Mouse (Mus musculus) stomach, embryonic 15.5 days (tissue): ENCODE measurements at regions not wholly inside any gene's neighbourhood (a gene's known extent, or its start where the extent isn't known, plus 50 kb on each side); places are given as distances from the start of the nearest gene placed in this dataset.

Experiments used
- ATAC-seq: fragments of 200-750 bp; cut with Nextera tagmentation; 2 replicates; pipeline ENCODE4 v1.8.0; 2017; ENCODE audit warnings: low read depth, moderate number of reproducible peaks, moderate TSS enrichment; ENCODE audit not compliant: insufficient read depth, low FRiP score
- H3K27ac ChIP-seq: fragments of 300-500 bp; sonication (generic); 2 replicates; pipeline ENCODE4 v1.5.1; 2015; ENCODE audit warnings: mild to moderate bottlenecking, inconsistent platforms
- H3K27me3 ChIP-seq: fragments of 300-500 bp; sonication (generic); replicated peaks from 2 replicates; pipeline ENCODE4 v1.6.1; 2015; ENCODE audit warnings: inconsistent platforms
- H3K36me3 ChIP-seq: fragments of 300-500 bp; sonication (generic); 2 replicates; pipeline ENCODE4 v1.6.1; 2015; ENCODE audit warnings: inconsistent platforms
- H3K4me1 ChIP-seq: fragments of 300-500 bp; sonication (generic); 2 replicates; pipeline ENCODE4 v1.6.1; 2015; ENCODE audit warnings: inconsistent platforms
- H3K4me2 ChIP-seq: fragments of 300-500 bp; sonication (generic); 2 replicates; pipeline ENCODE4 v1.6.1; 2015; ENCODE audit warnings: mild to moderate bottlenecking, inconsistent platforms
- H3K4me3 ChIP-seq: fragments of 300-500 bp; sonication (generic); replicated peaks from 2 replicates; pipeline ENCODE4 v1.5.1; 2015; ENCODE audit warnings: inconsistent platforms
- H3K9ac ChIP-seq: fragments of 300-500 bp; sonication (generic); 2 replicates; pipeline ENCODE4 v1.6.1; 2015; ENCODE audit warnings: inconsistent platforms
- H3K9me3 ChIP-seq: fragments of 300-500 bp; sonication (generic); 2 replicates; pipeline ENCODE4 v1.6.1; 2016; ENCODE audit warnings: inconsistent platforms
- WGBS: fragments of 180-500 bp; shearing (Covaris S2); methylation state at CpG from one replicate; pipeline ENCODE4 v1.1.7; 2015; 5-methylcytosine and 5-hydroxymethylcytosine counted together

DNA sequence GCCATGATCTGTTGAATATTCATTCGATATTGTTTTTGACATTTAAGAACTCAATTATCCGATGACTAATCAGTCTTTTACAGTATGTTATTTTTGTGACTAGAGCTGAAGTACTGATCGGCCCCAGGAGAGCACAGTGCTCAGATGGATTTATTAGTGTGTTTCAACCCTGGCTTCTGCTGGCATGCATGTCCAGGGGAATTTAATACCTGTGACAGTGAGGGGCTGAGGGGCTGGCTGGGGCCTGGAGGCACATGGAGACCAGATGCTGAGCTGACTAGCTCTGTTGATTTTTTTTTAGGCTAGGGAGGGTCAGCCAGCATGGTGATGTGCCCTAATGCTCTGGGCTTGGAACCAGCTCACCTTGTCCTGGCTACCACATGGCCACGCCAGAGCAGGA lies 199.2 kb upstream of the Nxpe4 start:
- no peak overlapping the region for H3K9ac ChIP-seq
- no peak overlapping the region for H3K27ac ChIP-seq
- no peaks in the 10 kb centered on the region for H3K9me3 ChIP-seq
- no peak overlapping the region for H3K4me2 ChIP-seq
- H3K4me3 ChIP-seq: no peak overlapping the region
- WGBS: 74% methylated on average over 4 of the region's 4 CpGs
- ATAC-seq: no peak
- H3K27me3 ChIP-seq: no peaks in the 10 kb centered on the region
- H3K36me3 ChIP-seq: no peaks in the 10 kb centered on the region
- H3K4me1 ChIP-seq: no peaks in the 10 kb centered on the region

GRCm38 (mm10) chr9:47973130-47973529 lies 188.7 kb upstream of the Nxpe4 start:
- H3K27ac ChIP-seq: no peak overlapping the region
- WGBS: 33% methylated on average over 12 of the region's 12 CpGs
- ATAC-seq: no peak
- H3K9me3 ChIP-seq: no peaks in the 10 kb centered on the region
- no peak overlapping the region for H3K4me3 ChIP-seq
- H3K9ac ChIP-seq: no peak overlapping the region
- no peak overlapping the region for H3K4me2 ChIP-seq
- H3K4me1 ChIP-seq: no peaks in the 10 kb centered on the region; the same call in 1 of the 2 replicates
- H3K27me3 ChIP-seq: no peaks in the 10 kb centered on the region
- H3K36me3 ChIP-seq: no peaks in the 10 kb centered on the region

DNA sequence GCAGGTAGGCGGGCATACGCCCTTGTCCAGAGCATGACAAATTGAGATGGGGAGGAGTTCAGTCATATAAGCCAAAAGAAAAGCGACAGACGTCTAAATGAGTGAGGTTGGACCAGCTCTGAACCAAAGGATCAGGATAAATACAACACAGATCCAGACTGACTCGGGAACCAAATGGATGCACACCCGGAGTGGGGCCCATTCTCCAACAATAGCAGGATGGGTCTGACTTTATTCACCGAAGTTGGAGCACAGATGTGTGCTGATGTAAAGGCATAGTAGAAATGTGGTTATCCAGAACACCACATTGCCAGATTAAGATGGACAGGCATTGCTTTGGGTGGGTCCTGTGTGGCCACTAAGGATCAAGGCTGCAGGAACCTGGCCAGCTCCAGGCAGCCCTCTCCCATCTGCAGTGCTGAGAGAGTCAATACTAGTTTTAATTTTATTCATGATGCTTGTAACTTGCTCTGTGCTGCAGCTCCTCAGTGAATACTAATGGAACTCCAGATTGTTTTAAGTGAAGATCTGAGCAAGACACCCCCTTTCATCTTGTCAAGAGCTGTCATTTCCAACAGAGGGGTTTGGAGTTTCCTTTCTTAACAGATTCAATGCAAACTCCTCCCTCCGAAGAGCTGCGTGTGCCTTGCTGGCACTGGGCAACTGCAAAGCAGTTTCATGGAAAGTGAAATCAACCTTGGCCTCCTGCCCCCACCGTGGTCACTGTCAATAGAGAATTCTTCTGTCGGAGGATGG lies 176.3 kb upstream of the Nxpe4 start:
- Histone ChIP-seq H3K27ac (no peak overlapping the region), H3K27me3 (no peaks in the 10 kb centered on the region), H3K9ac (no peak overlapping the region), H3K4me3 (no peak overlapping the region), H3K4me2 (no peak overlapping the region), H3K36me3 (no peaks in the 10 kb centered on the region), H3K4me1 (no peaks in the 10 kb centered on the region), H3K9me3 (no peaks in the 10 kb centered on the region)
- WGBS: 72% methylated on average over 11 of the region's 11 CpGs
- ATAC-seq: no peak

DNA sequence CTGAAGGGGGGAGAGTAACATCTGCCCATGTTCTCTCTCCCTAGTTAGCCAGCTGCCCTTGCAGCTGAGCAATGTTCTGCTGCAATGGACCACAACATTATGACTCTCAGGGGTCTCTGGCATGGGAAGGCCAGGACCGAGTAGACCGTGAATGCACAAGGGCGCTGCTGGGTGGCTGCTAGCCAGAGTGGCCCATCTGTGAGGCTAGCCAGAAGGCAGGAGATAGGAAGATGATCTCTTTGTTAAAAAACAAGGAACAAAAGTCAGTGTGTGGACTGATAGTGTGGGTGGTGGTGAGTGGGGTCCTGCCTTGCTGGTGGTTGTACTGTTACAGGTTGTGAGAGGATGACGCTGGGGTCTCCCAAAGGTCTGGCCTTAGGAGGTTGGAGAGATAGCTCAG lies 174.6 kb upstream of the Nxpe4 start:
- no peak overlapping the region for H3K4me2 ChIP-seq
- 100% methylated on average over 4 of the region's 4 CpGs for WGBS
- H3K4me1 ChIP-seq: no peaks in the 10 kb centered on the region
- no peaks in the 10 kb centered on the region for H3K9me3 ChIP-seq
- no peak overlapping the region for H3K4me3 ChIP-seq
- no peaks in the 10 kb centered on the region for H3K27me3 ChIP-seq
- no peak for ATAC-seq
- no peak overlapping the region for H3K9ac ChIP-seq
- H3K36me3 ChIP-seq: no peaks in the 10 kb centered on the region
- no peak overlapping the region for H3K27ac ChIP-seq

DNA sequence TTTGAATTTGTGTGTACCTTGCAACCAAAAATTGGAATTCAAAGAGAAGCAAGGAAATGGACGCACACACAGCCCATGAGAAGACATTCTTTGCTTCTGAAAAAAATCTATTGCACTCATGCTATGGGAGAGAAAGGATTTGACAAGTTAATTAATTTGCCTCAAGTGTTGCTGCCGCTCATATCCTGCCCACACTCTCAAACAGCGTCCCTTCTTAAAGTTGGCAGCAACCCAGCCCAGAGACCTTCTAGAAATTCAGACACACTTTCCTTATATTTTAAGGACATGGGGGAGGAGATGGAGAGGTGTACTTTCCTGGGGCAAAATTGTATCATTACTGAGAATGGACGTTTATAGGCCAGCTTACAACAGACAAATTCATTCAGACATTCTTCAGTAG lies 167.2 kb upstream of the Nxpe4 start:
- ATAC-seq: no peak

DNA sequence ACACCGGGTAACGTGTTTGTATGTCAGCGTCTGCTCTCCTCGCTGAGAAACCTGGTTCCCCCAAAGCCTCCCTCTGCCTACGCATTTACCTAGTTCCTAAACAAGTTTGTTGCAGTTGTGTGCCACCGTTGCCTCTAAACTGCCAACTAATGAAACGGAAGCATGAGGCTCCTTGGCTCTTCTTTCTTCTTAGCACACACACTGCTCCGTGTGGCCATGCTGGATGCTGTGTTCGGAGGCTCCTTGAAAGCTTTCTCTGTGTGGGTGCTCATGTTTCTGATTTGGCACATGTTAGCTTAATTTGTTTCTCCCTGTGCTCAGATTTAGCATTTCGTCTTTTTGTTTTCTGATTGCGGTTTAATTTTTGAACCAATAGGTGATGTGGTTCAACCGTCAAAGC lies 162.2 kb upstream of the Nxpe4 start:
- Histone ChIP-seq H3K27ac (no peak overlapping the region), H3K9me3 (no peaks in the 10 kb centered on the region), H3K4me3 (no peak overlapping the region), H3K4me2 (no peak overlapping the region), H3K27me3 (no peaks in the 10 kb centered on the region), H3K4me1 (no peaks in the 10 kb centered on the region), H3K9ac (no peak overlapping the region), H3K36me3 (no peaks in the 10 kb centered on the region)
- 91% methylated on average over 12 of the region's 12 CpGs for WGBS
- ATAC-seq: no peak

More for the DNA sequence above, 167.2 kb upstream of the Nxpe4 start:
- 48% methylated on average over 4 of the region's 4 CpGs for WGBS
- H3K27me3 ChIP-seq: no peaks in the 10 kb centered on the region
- H3K36me3 ChIP-seq: no peaks in the 10 kb centered on the region
- H3K4me1 ChIP-seq: no peaks in the 10 kb centered on the region
- no peaks in the 10 kb centered on the region for H3K9me3 ChIP-seq
- no peak overlapping the region for H3K4me2 ChIP-seq
- H3K4me3 ChIP-seq: no peak overlapping the region
- no peak overlapping the region for H3K9ac ChIP-seq
- H3K27ac ChIP-seq: no peak overlapping the region

GRCm38 (mm10) chr9:48029021-48029420 lies 132.8 kb upstream of the Nxpe4 start:
- 84% methylated on average over 3 of the region's 3 CpGs for WGBS
- ATAC-seq: no peak

GRCm38 (mm10) chr9:48030839-48031238 lies 131.0 kb upstream of the Nxpe4 start:
- Histone ChIP-seq H3K4me1 (no peaks in the 10 kb centered on the region), H3K27ac (no peak overlapping the region), H3K36me3 (no peaks in the 10 kb centered on the region), H3K4me3 (no peak overlapping the region), H3K9me3 (no peaks in the 10 kb centered on the region), H3K4me2 (no peak overlapping the region), H3K9ac (no peak overlapping the region), H3K27me3 (no peaks in the 10 kb centered on the region)
- 90% methylated on average over 3 of the region's 3 CpGs for WGBS
- no peak for ATAC-seq

More at GRCm38 (mm10) chr9:48029021-48029420, 132.8 kb upstream of the Nxpe4 start:
- H3K4me2 ChIP-seq: no peak overlapping the region
- no peak overlapping the region for H3K9ac ChIP-seq
- H3K9me3 ChIP-seq: no peaks in the 10 kb centered on the region
- no peaks in the 10 kb centered on the region for H3K27me3 ChIP-seq
- no peaks in the 10 kb centered on the region for H3K4me1 ChIP-seq
- no peak overlapping the region for H3K27ac ChIP-seq
- H3K4me3 ChIP-seq: no peak overlapping the region
- H3K36me3 ChIP-seq: no peaks in the 10 kb centered on the region

DNA sequence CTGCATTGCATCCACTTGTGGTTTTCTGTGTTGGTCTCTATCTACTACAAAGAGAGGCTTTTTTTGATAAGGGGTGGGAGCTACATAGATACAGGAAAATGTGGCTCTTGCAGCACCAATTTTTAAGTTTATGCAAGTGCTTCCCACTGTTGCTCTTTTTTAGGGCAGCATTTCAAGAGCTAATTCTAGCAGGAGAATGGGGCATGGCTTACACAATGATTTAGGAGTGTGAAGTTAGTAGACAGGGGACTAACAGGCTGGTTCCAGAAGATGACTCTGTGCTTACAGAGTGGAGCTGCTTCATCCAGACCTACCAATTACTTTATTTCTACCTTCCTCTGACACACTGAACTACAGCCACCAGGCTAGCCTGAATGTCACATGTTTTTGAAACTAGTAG lies 125.9 kb upstream of the Nxpe4 start:
- Histone ChIP-seq H3K4me1 (no peaks in the 10 kb centered on the region), H3K4me3 (no peak overlapping the region), H3K27me3 (no peaks in the 10 kb centered on the region), H3K9me3 (no peaks in the 10 kb centered on the region), H3K36me3 (no peaks in the 10 kb centered on the region), H3K9ac (no peak overlapping the region), H3K4me2 (no peak overlapping the region), H3K27ac (no peak overlapping the region)
- no peak for ATAC-seq

- H3K9ac ChIP-seq: no peak overlapping the region
- H3K9me3 ChIP-seq: no peaks in the 10 kb centered on the region
Observed at GRCm38 (mm10) chr9:48044826-48045225, 117.0 kb upstream of the Nxpe4 start.

GRCm38 (mm10) chr9:48047846-48048245 lies 114.0 kb upstream of the Nxpe4 start:
- ATAC-seq: no peak
- Histone ChIP-seq H3K27me3 (no peaks in the 10 kb centered on the region), H3K4me2 (no peak overlapping the region), H3K4me3 (no peak overlapping the region), H3K9ac (no peak overlapping the region), H3K4me1 (no peaks in the 10 kb centered on the region), H3K27ac (no peak overlapping the region), H3K9me3 (no peaks in the 10 kb centered on the region), H3K36me3 (no peaks in the 10 kb centered on the region)
- WGBS: 76% methylated on average over 4 of the region's 4 CpGs

More at GRCm38 (mm10) chr9:48044826-48045225, 117.0 kb upstream of the Nxpe4 start:
- H3K4me1 ChIP-seq: no peaks in the 10 kb centered on the region
- ATAC-seq: no peak
- no peaks in the 10 kb centered on the region for H3K36me3 ChIP-seq
- H3K4me2 ChIP-seq: no peak overlapping the region
- no peaks in the 10 kb centered on the region for H3K27me3 ChIP-seq
- no peak overlapping the region for H3K27ac ChIP-seq
- H3K4me3 ChIP-seq: no peak overlapping the region

DNA sequence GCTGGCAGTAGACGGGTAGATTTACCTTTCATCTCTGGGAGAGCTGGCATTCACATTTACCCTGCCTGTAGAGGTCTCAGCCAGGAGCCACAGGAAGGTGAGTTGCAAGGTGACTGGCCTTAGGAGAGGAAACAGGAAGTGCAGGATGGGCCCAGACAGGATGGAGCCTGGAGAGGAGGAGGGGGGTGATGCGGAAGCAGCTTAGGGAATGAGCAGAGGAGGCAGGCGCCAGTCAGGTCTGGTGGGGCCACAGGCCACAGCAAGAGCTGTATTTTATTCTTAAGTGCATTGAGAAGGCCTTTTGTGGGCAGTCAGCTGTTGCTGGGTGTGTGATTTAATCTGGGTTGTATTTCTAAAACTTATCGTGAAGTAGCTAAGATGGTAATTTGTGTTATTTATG lies 108.2 kb upstream of the Nxpe4 start:
- Histone ChIP-seq H3K4me2 (no peak overlapping the region), H3K9ac (no peak overlapping the region), H3K36me3 (no peaks in the 10 kb centered on the region), H3K4me1 (0 out of 2 replicates have a peak, but pooled peaks cover 1% of the 10 kb centered on the region), H3K27ac (no peak overlapping the region), H3K9me3 (no peaks in the 10 kb centered on the region), H3K4me3 (no peak overlapping the region), H3K27me3 (no peaks in the 10 kb centered on the region)
- 68% methylated on average over 4 of the region's 4 CpGs for WGBS
- no peak for ATAC-seq

GRCm38 (mm10) chr9:48055246-48055645 lies 106.6 kb upstream of the Nxpe4 start:
- 0 out of 2 replicates have a peak, but pooled peaks cover 4% of the 10 kb centered on the region for H3K4me1 ChIP-seq
- no peak overlapping the region for H3K4me3 ChIP-seq
- H3K27ac ChIP-seq: no peak overlapping the region
- H3K27me3 ChIP-seq: no peaks in the 10 kb centered on the region
- no peaks in the 10 kb centered on the region for H3K9me3 ChIP-seq
- H3K4me2 ChIP-seq: no peak overlapping the region
- WGBS: 39% methylated on average over 10 of the region's 10 CpGs
- no peak for ATAC-seq
- H3K9ac ChIP-seq: no peak overlapping the region
- H3K36me3 ChIP-seq: no peaks in the 10 kb centered on the region
